Mouse (Mus musculus) midbrain, embryonic 10.5 days (tissue): ENCODE measurements around the gene Klhl24. TPM values are rescaled to one million over a fixed set of nuclear protein-coding genes. Genes with fewer than 3 reads are reported as not detected.

Experiments used
- DNase-seq: peaks from one replicate; pipeline ENCODE4 v3.0.0-alpha.2; 2017; ENCODE audit warnings: low spot score
- H3K27ac ChIP-seq: fragments of 300-500 bp; sonication (generic); replicated peaks from 2 replicates; pipeline ENCODE4 v1.5.1; 2016; ENCODE audit warnings: mild to moderate bottlenecking
- H3K27me3 ChIP-seq: fragments of 300-500 bp; sonication (generic); 2 replicates; pipeline ENCODE4 v1.6.1; 2016; ENCODE audit warnings: low read depth, mild to moderate bottlenecking; ENCODE audit not compliant: poor library complexity, severe bottlenecking
- H3K36me3 ChIP-seq: fragments of 300-500 bp; sonication (generic); 2 replicates; pipeline ENCODE4 v1.6.1; 2016; ENCODE audit warnings: mild to moderate bottlenecking, moderate library complexity
- H3K4me1 ChIP-seq: fragments of 300-500 bp; sonication (generic); 2 replicates; pipeline ENCODE4 v1.6.1; 2016
- H3K4me3 ChIP-seq: fragments of 300-500 bp; sonication (generic); 2 replicates; pipeline ENCODE4 v1.5.1; 2016; ENCODE audit warnings: mild to moderate bottlenecking, moderate library complexity
- H3K9me3 ChIP-seq: fragments of 300-500 bp; sonication (generic); replicated peaks from 2 replicates; pipeline ENCODE4 v1.6.1; 2016; ENCODE audit warnings: mild to moderate bottlenecking
- WGBS: fragments of 180-500 bp; shearing (Covaris S2); methylation state at CpG from one replicate; pipeline ENCODE4 v1.1.7; 2016; 5-methylcytosine and 5-hydroxymethylcytosine counted together
- polyA plus RNA-seq: library from polyadenylated mRNA; unstranded; fragments of >200 nt; fragmentation: Nextera tagmentation; extraction: Ambion mirVana; gene quantifications from 2 replicates; pipeline ENCODE4 v1.2.1, GENCODE M21; 2016

The Klhl24 gene
- 20.6 and 34.6 TPM in 2 replicates for polyA plus RNA-seq

GRCm38 (mm10) chr16:20097069-20097710 is at the start of gene Klhl24:
Gene Klhl24, plus strand, starts transcription at chr16:20097542.
- peak; percentile 93 for DNase-seq
- Histone ChIP-seq H3K9me3 (no peaks in the 10 kb centered on the region), H3K4me1 (peaks cover 9% of the 10 kb centered on the region; the same call in 1 of the 2 replicates), H3K27me3 (no peaks in the 10 kb centered on the region), H3K27ac (peak within 1 kb of the TSS; percentile 98), H3K4me3 (peak within 1 kb of the TSS; percentile 95), H3K36me3 (peaks cover 12% of the 10 kb centered on the region)
- 2% methylated on average over 29 of the region's 29 CpGs for WGBS

GRCm38 (mm10) chr16:20052655-20053054 is 44.7 kb upstream of the Klhl24 start:
- Histone ChIP-seq H3K4me3 (no peak overlapping the region), H3K27me3 (no peaks in the 10 kb centered on the region), H3K36me3 (no peaks in the 10 kb centered on the region), H3K27ac (no peak overlapping the region), H3K4me1 (no peaks in the 10 kb centered on the region), H3K9me3 (no peaks in the 10 kb centered on the region)
- WGBS, result 95% methylated on average over 3 of the region's 3 CpGs
- DNase-seq, result no peak

- no peaks in the 10 kb centered on the region for H3K9me3 ChIP-seq
- no peak for DNase-seq
- WGBS, result 47% methylated on average over 1 of the region's 1 CpGs
- no peaks in the 10 kb centered on the region for H3K4me1 ChIP-seq
- no peaks in the 10 kb centered on the region for H3K27me3 ChIP-seq
- H3K4me3 ChIP-seq, result no peak overlapping the region
- H3K27ac ChIP-seq, result no peak overlapping the region
- no peaks in the 10 kb centered on the region for H3K36me3 ChIP-seq
Measured at GRCm38 (mm10) chr16:20072770-20073169, 24.6 kb upstream of the Klhl24 start.

DNA sequence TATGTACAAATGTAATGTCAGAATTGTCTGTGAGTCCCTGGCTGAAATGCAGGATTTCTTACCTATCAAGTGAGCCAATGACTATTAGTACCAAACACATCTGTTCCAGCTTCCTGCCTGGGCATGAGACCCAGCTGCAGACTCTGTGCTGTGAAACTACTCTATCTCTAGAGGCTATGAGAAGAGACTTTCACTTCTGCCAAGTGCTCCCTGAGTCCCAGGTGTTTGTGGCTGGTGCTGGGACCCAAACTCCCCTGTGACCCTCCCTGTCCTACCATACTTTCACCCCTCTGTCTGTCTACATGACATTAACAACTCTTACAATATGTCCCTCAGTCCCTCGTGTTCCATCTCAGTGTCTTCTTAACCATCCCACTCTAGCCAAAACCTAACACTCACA is 20.7 kb upstream of the Klhl24 start:
- 70% methylated on average over 1 of the region's 1 CpGs for WGBS
- no peak overlapping the region for H3K27ac ChIP-seq
- H3K9me3 ChIP-seq, result no peaks in the 10 kb centered on the region
- no peaks in the 10 kb centered on the region for H3K27me3 ChIP-seq
- no peaks in the 10 kb centered on the region for H3K4me1 ChIP-seq
- DNase-seq, result no peak
- no peak overlapping the region for H3K4me3 ChIP-seq
- H3K36me3 ChIP-seq, result no peaks in the 10 kb centered on the region

- WGBS, result 92% methylated on average over 3 of the region's 3 CpGs
- Histone ChIP-seq H3K36me3 (no peaks in the 10 kb centered on the region), H3K27me3 (no peaks in the 10 kb centered on the region), H3K9me3 (no peaks in the 10 kb centered on the region), H3K27ac (no peak overlapping the region), H3K4me1 (no peaks in the 10 kb centered on the region), H3K4me3 (no peak overlapping the region)
- no peak for DNase-seq
Measured at GRCm38 (mm10) chr16:20080271-20080670, 17.1 kb upstream of the Klhl24 start.

DNA sequence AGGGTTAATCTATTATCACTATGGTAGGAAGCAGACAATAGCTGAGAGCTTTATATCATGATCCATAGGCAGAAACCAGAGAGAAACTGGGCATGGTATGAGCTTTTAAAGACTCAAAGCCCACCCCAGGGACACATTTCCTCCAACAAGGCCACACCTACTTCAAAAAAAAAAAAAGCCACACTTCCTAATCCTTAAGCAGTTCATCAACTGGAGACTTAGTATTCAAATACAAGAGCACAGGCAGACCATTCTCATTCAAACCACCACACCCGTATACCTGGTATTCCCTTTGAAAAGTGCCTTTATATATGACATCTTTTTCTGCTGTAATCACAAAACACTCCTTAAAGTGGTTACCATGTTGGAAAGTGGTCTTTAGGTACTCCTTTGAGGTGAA is 12.7 kb upstream of the Klhl24 start:
- 88% methylated on average over 1 of the region's 1 CpGs for WGBS
- no peaks in the 10 kb centered on the region for H3K36me3 ChIP-seq
- H3K27ac ChIP-seq, result no peak overlapping the region

DNA sequence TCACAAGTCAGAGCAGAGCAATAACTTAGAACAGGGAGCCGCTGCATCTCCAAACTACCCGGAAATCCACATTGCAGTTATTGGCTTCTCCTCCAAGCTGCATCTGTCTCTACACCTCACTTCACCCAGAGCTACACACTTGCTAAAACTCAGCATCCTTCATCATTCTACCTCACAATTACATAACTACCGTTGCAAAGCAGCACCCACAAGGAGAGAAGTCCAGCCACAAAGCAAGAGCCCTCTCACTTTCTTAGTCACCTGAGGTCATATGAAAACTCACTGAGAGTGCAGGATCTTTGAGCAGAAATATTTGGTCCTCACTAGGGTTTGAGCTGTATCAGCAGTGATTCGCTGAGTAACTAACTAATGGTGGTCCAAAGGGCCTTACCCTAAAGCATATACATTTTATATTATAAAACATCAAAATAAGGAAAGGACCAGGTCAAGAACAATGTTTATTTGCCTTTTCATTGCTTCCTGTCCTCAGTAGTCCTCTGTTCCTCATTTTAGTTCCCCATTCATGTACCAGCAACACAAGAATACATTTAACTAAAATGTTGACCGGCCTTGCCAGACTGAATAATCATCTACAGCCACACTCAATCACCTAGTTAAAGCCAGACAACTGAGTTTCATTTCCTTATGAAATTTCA is 12.0 kb upstream of the Klhl24 start:
- Histone ChIP-seq H3K4me3 (no peak overlapping the region), H3K27me3 (no peaks in the 10 kb centered on the region), H3K27ac (no peak overlapping the region), H3K4me1 (peaks cover 14% of the 10 kb centered on the region), H3K9me3 (no peaks in the 10 kb centered on the region), H3K36me3 (no peaks in the 10 kb centered on the region)
- WGBS, result 92% methylated on average over 5 of the region's 5 CpGs
- DNase-seq, result no peak

More for the DNA sequence above, 12.7 kb upstream of the Klhl24 start:
- DNase-seq, result no peak
- Histone ChIP-seq H3K4me3 (no peak overlapping the region), H3K27me3 (no peaks in the 10 kb centered on the region), H3K4me1 (peaks cover 14% of the 10 kb centered on the region), H3K9me3 (no peaks in the 10 kb centered on the region)

GRCm38 (mm10) chr16:20086976-20087375 is 10.4 kb upstream of the Klhl24 start:
- no peak for DNase-seq
- no peaks in the 10 kb centered on the region for H3K36me3 ChIP-seq
- no peaks in the 10 kb centered on the region for H3K9me3 ChIP-seq
- no peak overlapping the region for H3K4me3 ChIP-seq
- WGBS, result 80% methylated on average over 5 of the region's 5 CpGs
- H3K27ac ChIP-seq, result no peak overlapping the region
- H3K27me3 ChIP-seq, result no peaks in the 10 kb centered on the region
- peaks cover 17% of the 10 kb centered on the region for H3K4me1 ChIP-seq

- no peak for DNase-seq
- Histone ChIP-seq H3K4me3 (no peak overlapping the region), H3K36me3 (no peaks in the 10 kb centered on the region), H3K27me3 (no peaks in the 10 kb centered on the region), H3K27ac (no peak overlapping the region), H3K4me1 (peaks cover 17% of the 10 kb centered on the region), H3K9me3 (no peaks in the 10 kb centered on the region)
- 88% methylated on average over 3 of the region's 3 CpGs for WGBS
Measured at GRCm38 (mm10) chr16:20089636-20090035, 7.7 kb upstream of the Klhl24 start.

DNA sequence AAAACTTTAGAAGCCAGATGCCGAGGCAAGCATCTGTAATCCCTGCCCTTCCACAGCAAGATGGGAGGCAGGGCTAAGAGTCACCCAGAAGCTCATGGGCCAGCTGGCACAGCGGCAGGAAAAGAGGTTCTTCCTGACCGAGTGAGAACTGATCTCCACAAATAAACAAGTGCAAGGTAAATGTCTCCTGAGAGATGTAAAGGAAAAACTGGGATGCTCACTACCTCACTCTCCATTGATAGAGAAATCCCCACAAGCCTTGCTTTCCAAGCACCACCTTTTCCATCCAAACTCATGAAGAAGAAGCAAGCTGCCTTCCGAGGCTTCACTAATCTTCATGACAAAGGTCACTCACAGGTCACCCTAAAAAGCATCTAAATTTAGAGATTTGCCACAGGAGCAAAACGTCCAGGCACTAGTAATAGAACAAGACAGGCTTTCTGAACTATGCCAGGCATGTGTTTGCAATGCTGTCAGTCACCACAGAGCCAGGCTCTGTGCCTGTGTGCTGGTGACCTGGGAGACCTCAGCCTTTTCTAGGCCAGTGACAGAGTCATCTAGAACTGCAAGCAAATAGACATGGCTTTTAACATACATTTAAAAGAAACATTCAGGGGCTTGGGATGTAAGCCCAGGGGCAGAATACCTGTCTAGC is 6.3 kb upstream of the Klhl24 start:
- DNase-seq, result no peak
- Histone ChIP-seq H3K36me3 (no peaks in the 10 kb centered on the region), H3K4me1 (peaks cover 17% of the 10 kb centered on the region), H3K9me3 (no peaks in the 10 kb centered on the region), H3K27me3 (no peaks in the 10 kb centered on the region), H3K4me3 (no peak overlapping the region), H3K27ac (no peak overlapping the region)
- 56% methylated on average over 5 of the region's 5 CpGs for WGBS

DNA sequence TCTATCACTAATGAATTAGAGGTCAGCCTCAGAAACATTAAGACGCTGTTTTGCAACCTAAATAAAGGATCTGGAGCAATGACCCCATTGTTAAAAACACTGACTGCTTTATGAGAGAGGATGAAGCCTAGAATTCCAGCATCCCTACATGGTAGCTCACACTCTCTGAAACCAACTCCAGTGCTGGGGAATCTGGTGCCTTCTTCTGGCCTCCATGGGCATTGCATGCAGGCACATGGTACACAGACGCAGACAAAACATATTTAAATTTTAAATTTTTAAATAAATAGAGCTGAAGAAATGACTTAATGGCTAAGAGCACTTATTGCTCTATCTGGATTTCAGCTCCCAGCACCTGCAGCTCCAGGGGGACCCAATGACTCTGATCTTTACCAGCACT is 1.4 kb upstream of the Klhl24 start:
- H3K9me3 ChIP-seq, result no peaks in the 10 kb centered on the region
- DNase-seq, result no peak
- H3K4me1 ChIP-seq, result peaks cover 11% of the 10 kb centered on the region; the same call in 1 of the 2 replicates
- no peaks in the 10 kb centered on the region for H3K27me3 ChIP-seq
- H3K27ac ChIP-seq, result no peak overlapping the region
- H3K4me3 ChIP-seq, result no peak overlapping the region
- H3K36me3 ChIP-seq, result peaks cover 9% of the 10 kb centered on the region; the same call in 1 of the 2 replicates
- WGBS, result 74% methylated on average over 2 of the region's 2 CpGs

- H3K27me3 ChIP-seq, result no peaks in the 10 kb centered on the region
- H3K36me3 ChIP-seq, result peaks cover 18% of the 10 kb centered on the region
- WGBS, result under 1% methylated on average over 61 of the region's 61 CpGs
- H3K9me3 ChIP-seq, result 0 out of 2 replicates have a peak, but pooled peaks cover 4% of the 10 kb centered on the region
- DNase-seq, result peak; percentile 94
- peaks cover 9% of the 10 kb centered on the region; the same call in 1 of the 2 replicates for H3K4me1 ChIP-seq
- H3K4me3 ChIP-seq, result peak overlapping the region; percentile 95
- H3K27ac ChIP-seq, result peak overlapping the region; percentile 98
Measured at GRCm38 (mm10) chr16:20097711-20098374, 501 bp downstream of the Klhl24 start.
